Mouse (Mus musculus) heart, adult 2 months (tissue): ENCODE data around the gene A930004D18Rik. TPM values are rescaled to one million over a fixed set of nuclear protein-coding genes. Genes with fewer than 3 reads are reported as not detected.

Experiments
- DNase-seq, 2 experiments: peaks; one replicate each; pipeline ENCODE4 v3.0.0; 2021
- H3K27ac ChIP-seq: fragments of 200-600 bp; 2 replicates; pipeline ENCODE4 v1.8.1; 2022
- H3K27me3 ChIP-seq: fragments of 200-500 bp; 2 replicates; pipeline ENCODE4 v1.6.1; 2012; ENCODE audit warnings: mild to moderate bottlenecking, low read length, inconsistent platforms, mixed read lengths; ENCODE audit not compliant: control insufficient read depth, insufficient read depth
- H3K36me3 ChIP-seq: fragments of 200-500 bp; 2 replicates; pipeline ENCODE4 v1.6.1; 2012; ENCODE audit warnings: low read length, inconsistent platforms; ENCODE audit not compliant: control insufficient read depth, insufficient read depth
- H3K4me1 ChIP-seq: fragments of 200-500 bp; 2 replicates; pipeline ENCODE4 v1.6.1; 2011; ENCODE audit warnings: low read length; ENCODE audit not compliant: control insufficient read depth, insufficient read depth
- H3K4me3 ChIP-seq: fragments of 200-600 bp; 2 replicates; pipeline ENCODE4 v1.8.1; 2022
- H3K79me2 ChIP-seq: fragments of 200-500 bp; replicated peaks from 2 replicates; pipeline ENCODE4 v1.6.1; 2012; ENCODE audit warnings: mild to moderate bottlenecking, inconsistent platforms, low read length, moderate library complexity, mixed read lengths; ENCODE audit not compliant: control insufficient read depth, insufficient read depth
- H3K9ac ChIP-seq: fragments of 200-500 bp; 2 replicates; pipeline ENCODE4 v1.6.1; 2012; ENCODE audit warnings: low read depth, mild to moderate bottlenecking, control low read depth, inconsistent platforms, low read length, mixed read lengths
- CTCF ChIP-seq: fragments of 200-600 bp; IDR thresholded peaks from 2 replicates; pipeline ENCODE4 v1.8.1; 2022; ENCODE audit warnings: antibody characterized with exemption, mild to moderate bottlenecking, moderate library complexity
- EP300 ChIP-seq: fragments of 200-500 bp; IDR thresholded peaks from 2 replicates; pipeline ENCODE4 v1.6.1; 2011; ENCODE audit warnings: low read depth, low read length, control low read depth; ENCODE audit not compliant: insufficient read depth
- POLR2A ChIP-seq: fragments of 200-500 bp; IDR thresholded peaks from 2 replicates; pipeline ENCODE4 v1.6.1; 2011; ENCODE audit warnings: mild to moderate bottlenecking, low read depth, low read length, control low read depth; ENCODE audit not compliant: insufficient read depth
- WGBS: fragments of 180-500 bp; shearing (Covaris S2); methylation state at CpG from one replicate; pipeline ENCODE4 v1.1.7; 2018; 5-methylcytosine and 5-hydroxymethylcytosine counted together
- intact Hi-C: fragments of 180-260 bp; cut with DNase I; formaldehyde crosslinking; loops from one replicate; pipeline ENCODE4 v1.15.1; 2025
- microRNA-seq, 2 experiments: library from miRNA; unstranded; fragments of <30 nt; microRNA quantifications; one replicate each; pipeline ENCODE4 v1.2.0; 2021
- polyA plus RNA-seq: library from polyadenylated mRNA; depleted of rRNA; stranded (reverse); fragments of >200 nt; gene quantifications from 2 replicates; pipeline ENCODE4 v1.2.3, GENCODE M21; 2012; rRNA removed
- total RNA-seq, 2 experiments: library from RNA; stranded (reverse); gene quantifications; 2 replicates each; pipeline ENCODE4 v1.2.3; 2021

The A930004D18Rik gene
- total and polyA plus RNA-seq, 3 experiments: 2.2 to 4.5 (median 3.4) TPM

DNA sequence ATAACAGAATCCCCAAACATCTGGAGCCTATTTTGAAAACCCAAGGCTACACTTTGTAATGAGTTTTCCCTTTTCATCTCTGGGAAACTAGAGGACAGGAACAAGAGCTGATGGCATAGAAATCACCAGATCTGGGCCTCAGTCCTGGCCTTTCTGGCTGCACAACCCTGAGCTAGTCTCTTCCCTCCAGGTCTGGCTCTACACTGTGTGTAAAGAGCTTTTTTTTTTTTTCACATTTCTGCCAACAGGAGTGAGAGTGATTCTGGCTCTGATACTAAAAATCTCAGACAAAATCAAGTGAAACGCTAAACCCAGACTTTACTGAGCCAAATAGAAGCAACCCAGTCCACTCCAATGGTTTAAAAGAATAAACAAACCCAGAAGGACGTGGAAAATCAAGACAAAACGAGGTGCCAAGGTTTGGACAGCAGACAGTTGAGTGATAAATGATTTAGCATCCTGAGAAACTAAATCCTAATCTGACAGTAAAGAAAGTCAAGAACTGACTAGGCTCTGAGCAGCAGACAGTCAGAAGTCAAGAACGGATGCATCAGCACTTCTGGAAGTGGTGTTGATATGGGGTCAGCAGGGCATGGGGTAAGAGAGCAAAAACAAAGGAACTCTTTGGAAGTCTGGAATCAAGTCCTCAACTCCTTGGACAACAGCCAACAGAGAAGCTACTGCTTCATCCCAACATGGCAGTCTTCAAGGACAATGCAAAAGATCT lies 61.8 kb downstream of the A930004D18Rik start:
- TF ChIP-seq CTCF (no peak), POLR2A (no peak), EP300 (no peak)
- intact Hi-C loops: no loop called here
- no peak overlapping the region for H3K27ac ChIP-seq
- H3K27me3 ChIP-seq: no peaks in the 10 kb centered on the region
- no peaks in the 10 kb centered on the region for H3K36me3 ChIP-seq
- no peaks in the 10 kb centered on the region for H3K4me1 ChIP-seq
- no peak for DNase-seq
- no peaks in the 10 kb centered on the region for H3K79me2 ChIP-seq
- H3K9ac ChIP-seq: no peak overlapping the region
- WGBS: 41% methylated on average over 4 of the region's 4 CpGs
- H3K4me3 ChIP-seq: no peak overlapping the region

Small RNA genes lying within 50 kb of the gene (microRNA-seq; reads per million reads assigned to microRNA genes)
- 1.1 to 1.5 reads per million in 2 experiments for gene Mir7655

Other genes starting within 250 kb of the A930004D18Rik start
- gene H2al2a, start 40.8 kb downstream of the A930004D18Rik start, total RNA-seq: not detected
- gene H2al2a, start 40.8 kb downstream of the A930004D18Rik start, polyA plus RNA-seq: 0.51 TPM in 1 of 2 replicates, not detected in the other
- gene Skida1, start 11.3 kb upstream of the A930004D18Rik start, total RNA-seq: 1 to 10 TPM; 1.7 to 4.5 TPM
- gene Skida1, start 11.3 kb upstream of the A930004D18Rik start, polyA plus RNA-seq: 2.0 and 3.7 TPM in 2 replicates
- 10 to 100 TPM; 32.5 to 32.8 TPM for gene Mllt10, start 17.5 kb upstream of the A930004D18Rik start, total RNA-seq
- 20.6 and 23.3 TPM in 2 replicates for gene Mllt10, start 17.5 kb upstream of the A930004D18Rik start, polyA plus RNA-seq